Mouse (Mus musculus) embryonic facial prominence, embryonic 11.5 days (tissue): ENCODE measurements around the gene Atg4c. TPM values are rescaled to one million over a fixed set of nuclear protein-coding genes. Genes with fewer than 3 reads are reported as not detected.
A peak's percentile ranks its signal among the peaks of the same experiment; 100 is the strongest.

ENCODE experiments used
- ATAC-seq: fragments of 200-750 bp; cut with Nextera tagmentation; replicated peaks from 2 replicates; pipeline ENCODE4 v1.8.0; 2017; ENCODE audit warnings: low read depth; ENCODE audit not compliant: insufficient number of reproducible peaks, low FRiP score, low TSS enrichment
- DNase-seq: peaks from one replicate; pipeline ENCODE4 v3.0.0-alpha.2; 2015; ENCODE audit warnings: low spot score
- H3K27ac ChIP-seq: fragments of 300-500 bp; sonication (generic); replicated peaks from 2 replicates; pipeline ENCODE4 v1.5.1; 2014; ENCODE audit warnings: mild to moderate bottlenecking, low read depth, low read length, control low read depth
- H3K27me3 ChIP-seq: fragments of 300-500 bp; sonication (generic); 2 replicates; pipeline ENCODE4 v1.6.1; 2014; ENCODE audit warnings: mild to moderate bottlenecking, low read length, moderate library complexity, mixed read lengths; ENCODE audit not compliant: control insufficient read depth, insufficient read depth
- H3K36me3 ChIP-seq: fragments of 300-500 bp; sonication (generic); replicated peaks from 2 replicates; pipeline ENCODE4 v1.6.1; 2014; ENCODE audit warnings: low read depth, mild to moderate bottlenecking, low read length, moderate library complexity, mixed read lengths; ENCODE audit not compliant: control insufficient read depth, insufficient read depth
- H3K4me1 ChIP-seq: fragments of 300-500 bp; sonication (generic); 2 replicates; pipeline ENCODE4 v1.6.1; 2014; ENCODE audit warnings: low read length, mixed read lengths; ENCODE audit not compliant: control insufficient read depth, insufficient read depth
- H3K4me2 ChIP-seq: fragments of 300-500 bp; sonication (generic); 2 replicates; pipeline ENCODE4 v1.6.1; 2014; ENCODE audit warnings: low read depth, mild to moderate bottlenecking, control low read depth, low read length, moderate library complexity
- H3K4me3 ChIP-seq: fragments of 300-500 bp; sonication (generic); 2 replicates; pipeline ENCODE4 v1.5.1; 2014; ENCODE audit warnings: low read depth, low read length, control low read depth
- H3K9ac ChIP-seq: fragments of 300-500 bp; sonication (generic); replicated peaks from 2 replicates; pipeline ENCODE4 v1.6.1; 2014; ENCODE audit warnings: mild to moderate bottlenecking, control low read depth, low read length
- H3K9me3 ChIP-seq: fragments of 300-500 bp; sonication (generic); replicated peaks from 2 replicates; pipeline ENCODE4 v1.6.1; 2016; ENCODE audit warnings: mild to moderate bottlenecking, low read length, inconsistent platforms, mixed read lengths; ENCODE audit not compliant: control insufficient read depth
- whole genome bisulfite sequencing: fragments of 180-500 bp; shearing (Covaris S2); extraction: QIAGEN DNeasy Blood & Tissue Kit; methylation state at CpG from one replicate; pipeline ENCODE4 v1.1.7; 2014; 5-methylcytosine and 5-hydroxymethylcytosine counted together
- polyA plus RNA-seq: library from polyadenylated mRNA; unstranded; fragments of >200 nt; fragmentation: Nextera tagmentation; extraction: Ambion mirVana; gene quantifications from 2 replicates; pipeline ENCODE4 v1.2.1, GENCODE M21; 2014

Atg4c gene
- polyA plus RNA-seq, 1 experiment from 2014 or later = 17.7 TPM

DNA sequence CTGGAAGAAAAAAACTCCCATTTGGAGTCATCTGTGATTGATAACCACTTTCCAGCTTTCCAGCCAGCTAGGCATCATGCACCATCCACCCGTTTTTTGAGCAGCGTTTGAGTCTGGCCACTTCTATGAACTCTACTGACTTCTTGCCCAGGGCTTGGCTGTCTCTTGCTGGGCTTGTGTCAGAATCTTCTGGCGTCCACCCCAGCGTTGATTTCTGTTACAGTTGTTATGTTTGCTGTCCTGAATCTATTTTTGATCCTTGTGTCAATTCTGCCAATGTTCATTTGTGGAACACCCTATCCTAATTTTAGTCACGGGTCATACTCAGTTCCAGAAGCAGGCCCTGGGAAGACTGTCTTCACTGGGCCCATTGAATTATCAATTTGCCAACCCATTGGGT is 12.8 kb upstream of the Atg4c start:
- Histone ChIP-seq H3K27me3 (no peaks in the 10 kb centered on the region), H3K9me3 (no peaks in the 10 kb centered on the region), H3K27ac (no peak overlapping the region), H3K4me3 (no peak overlapping the region), H3K4me1 (no peaks in the 10 kb centered on the region), H3K36me3 (no peaks in the 10 kb centered on the region), H3K9ac (no peak overlapping the region), H3K4me2 (no peak overlapping the region)
- ATAC-seq = no peak
- DNase-seq = no peak
- WGBS = 84% methylated on average over 5 of the region's 5 CpGs

DNA sequence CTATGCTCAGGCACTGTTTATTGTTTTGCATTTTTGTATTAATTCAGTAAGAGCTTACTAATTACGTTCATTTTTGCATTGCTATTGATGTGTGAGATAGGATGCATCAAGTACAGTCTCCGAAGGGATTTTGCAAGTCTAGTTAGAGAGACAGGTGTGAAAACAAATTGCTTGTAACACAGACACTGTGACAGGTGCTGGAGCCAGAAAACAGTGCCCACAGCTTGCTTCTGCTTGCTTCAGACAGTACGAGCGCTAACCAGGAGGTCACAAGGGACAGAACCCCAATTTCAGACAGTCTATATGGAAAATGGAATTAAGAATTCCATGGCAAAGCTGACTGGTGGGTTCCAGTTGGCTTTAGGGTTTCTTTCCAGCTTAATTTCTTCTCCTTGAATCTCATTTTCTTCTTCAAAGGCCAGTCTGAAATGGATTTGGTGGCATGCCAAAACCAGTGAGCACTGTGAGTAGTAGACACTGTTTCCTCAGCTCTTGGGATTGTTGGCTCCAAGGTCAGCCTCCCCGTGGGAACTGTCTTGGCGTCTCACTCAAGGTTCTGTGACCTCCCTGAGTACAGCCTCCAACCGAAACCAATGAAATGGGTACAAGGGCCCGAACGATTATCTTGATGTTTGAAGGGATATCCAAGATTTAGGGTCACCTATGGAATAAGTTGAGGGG is 11.9 kb upstream of the Atg4c start:
- no peak overlapping the region for H3K4me2 ChIP-seq
- H3K36me3 ChIP-seq = no peaks in the 10 kb centered on the region
- no peak overlapping the region for H3K27ac ChIP-seq
- ATAC-seq (no peak), DNase-seq (no peak)
- no peak overlapping the region for H3K9ac ChIP-seq
- no peaks in the 10 kb centered on the region for H3K4me1 ChIP-seq
- H3K4me3 ChIP-seq = no peak overlapping the region
- no peaks in the 10 kb centered on the region for H3K27me3 ChIP-seq
- WGBS = 73% methylated on average over 9 of the region's 9 CpGs
- H3K9me3 ChIP-seq = no peaks in the 10 kb centered on the region

DNA sequence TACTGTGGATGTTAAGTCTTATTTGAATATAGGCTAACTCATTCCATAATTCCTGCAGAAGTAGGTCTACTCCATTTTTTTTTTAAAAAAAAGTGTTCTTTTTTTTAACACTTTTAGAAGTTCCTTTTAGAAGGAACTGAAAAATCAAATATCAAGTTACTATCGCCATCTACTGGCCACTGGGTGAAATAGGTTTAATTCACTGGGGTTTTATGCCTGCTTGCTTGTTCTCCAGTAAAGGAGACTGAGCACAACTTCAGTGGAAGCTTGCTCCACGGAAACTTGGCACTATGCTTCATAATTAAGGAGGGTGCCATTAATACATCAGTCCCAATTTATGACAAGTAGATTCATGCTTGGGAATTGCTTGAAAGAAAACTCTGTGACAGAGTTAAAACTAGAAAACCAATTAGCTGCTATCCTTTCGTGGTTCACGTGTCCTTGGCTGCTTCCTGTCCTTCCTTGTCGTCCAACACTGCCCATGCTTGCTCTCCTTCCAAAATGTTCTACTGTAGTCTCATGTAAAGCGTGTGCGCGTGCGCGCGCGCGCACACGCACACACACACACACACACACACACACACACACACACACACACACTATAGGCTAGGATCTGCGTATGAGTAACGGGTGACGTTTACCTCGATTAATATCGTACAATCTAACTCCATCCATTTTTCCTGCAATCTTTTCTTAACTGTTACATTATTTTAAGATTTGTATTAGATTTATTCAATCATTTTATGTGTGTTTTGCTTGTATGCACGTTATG is 10.9 kb upstream of the Atg4c start:
- H3K4me2 ChIP-seq = no peak overlapping the region
- no peak overlapping the region for H3K9ac ChIP-seq
- no peaks in the 10 kb centered on the region for H3K36me3 ChIP-seq
- H3K4me3 ChIP-seq = no peak overlapping the region
- DNase-seq = peak; percentile 84
- H3K27ac ChIP-seq = no peak overlapping the region
- 80% methylated on average over 20 of the region's 20 CpGs for WGBS
- no peaks in the 10 kb centered on the region for H3K27me3 ChIP-seq
- H3K9me3 ChIP-seq = no peaks in the 10 kb centered on the region
- no peak; the same call in 1 of the 2 replicates for ATAC-seq
- no peaks in the 10 kb centered on the region for H3K4me1 ChIP-seq

DNA sequence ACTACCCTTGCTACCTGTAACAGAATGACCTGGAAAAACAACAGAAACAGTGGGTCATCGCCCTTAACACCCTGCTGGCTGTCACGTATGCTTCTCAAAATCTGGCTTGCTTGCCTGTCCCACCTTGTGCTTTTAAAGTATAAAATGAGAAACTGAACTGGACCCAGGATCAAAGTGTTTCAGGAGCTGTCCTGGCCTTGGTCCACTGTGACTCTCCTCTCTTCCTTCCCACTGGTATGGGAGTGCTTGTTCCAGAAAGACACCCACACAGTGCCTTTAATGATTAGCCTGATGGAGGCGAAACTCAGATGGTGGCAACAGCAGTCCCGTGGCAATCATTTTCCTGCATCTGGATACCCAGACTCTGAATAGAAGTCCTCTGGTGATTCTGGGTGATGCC is 9.1 kb upstream of the Atg4c start:
- H3K9ac ChIP-seq = no peak overlapping the region
- WGBS = 80% methylated on average over 4 of the region's 4 CpGs
- no peak for DNase-seq
- no peaks in the 10 kb centered on the region for H3K4me1 ChIP-seq
- H3K9me3 ChIP-seq = no peaks in the 10 kb centered on the region
- H3K27ac ChIP-seq = no peak overlapping the region
- no peak for ATAC-seq
- H3K27me3 ChIP-seq = no peaks in the 10 kb centered on the region
- no peaks in the 10 kb centered on the region for H3K36me3 ChIP-seq
- no peak overlapping the region for H3K4me3 ChIP-seq
- H3K4me2 ChIP-seq = no peak overlapping the region

DNA sequence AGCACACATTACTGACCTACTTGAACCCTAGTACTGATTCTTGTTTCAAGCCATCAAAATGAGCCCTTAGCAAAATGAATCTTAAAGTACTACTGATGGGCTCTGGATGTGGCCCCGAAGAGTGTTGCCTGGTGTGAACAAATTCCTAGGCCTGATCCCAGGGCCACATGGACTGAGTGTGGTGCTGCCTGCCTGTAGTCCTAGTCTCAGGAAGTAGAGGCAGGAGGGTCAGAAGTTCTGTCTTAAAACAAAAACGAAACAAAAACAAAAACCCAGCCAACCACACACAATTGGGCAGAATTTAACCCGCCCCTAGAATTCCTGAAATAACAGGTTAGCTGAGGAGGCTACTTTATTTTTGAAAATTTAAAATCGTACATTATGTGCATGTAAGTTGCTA is 8.4 kb upstream of the Atg4c start:
- H3K9ac ChIP-seq = no peak overlapping the region
- no peak overlapping the region for H3K4me3 ChIP-seq
- no peak for ATAC-seq
- H3K36me3 ChIP-seq = no peaks in the 10 kb centered on the region
- 83% methylated on average over 4 of the region's 4 CpGs for WGBS
- H3K27ac ChIP-seq = no peak overlapping the region
- no peak overlapping the region for H3K4me2 ChIP-seq
- no peak for DNase-seq
- H3K9me3 ChIP-seq = no peaks in the 10 kb centered on the region
- no peaks in the 10 kb centered on the region for H3K27me3 ChIP-seq
- H3K4me1 ChIP-seq = no peaks in the 10 kb centered on the region

DNA sequence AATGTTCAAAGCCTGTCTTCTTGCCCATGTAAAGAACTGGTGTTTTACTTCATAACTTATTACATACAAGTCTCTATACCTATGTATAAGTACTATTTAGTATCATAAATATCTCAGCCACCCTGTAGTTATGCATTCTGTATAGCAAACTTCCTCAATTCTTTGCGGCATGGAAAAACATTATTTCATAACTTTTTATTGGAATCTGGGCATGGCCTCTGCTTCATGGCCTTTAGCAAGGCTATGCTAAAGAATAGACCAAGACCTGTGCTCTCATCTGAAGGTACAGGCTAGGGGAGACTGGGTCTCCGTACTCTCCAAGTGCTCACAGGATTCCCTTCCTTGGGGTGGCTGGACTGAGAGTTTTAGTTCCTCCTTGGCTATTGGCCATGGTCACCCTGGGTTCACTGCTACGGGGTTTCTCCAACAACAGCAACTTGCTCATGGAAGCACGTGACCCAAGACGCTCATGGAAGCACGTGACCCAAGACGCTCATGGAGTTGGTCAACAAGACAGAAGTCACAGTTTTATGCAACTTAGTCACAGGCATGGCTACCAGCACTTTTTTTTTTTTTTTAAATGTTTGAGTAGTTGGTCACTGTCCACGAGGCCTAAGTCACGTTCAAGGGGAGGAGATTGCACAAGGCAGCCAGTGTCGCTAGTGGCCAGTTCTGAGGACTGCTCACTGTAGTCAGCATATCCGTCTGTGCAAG is 7.2 kb upstream of the Atg4c start:
- Histone ChIP-seq H3K27me3 (no peaks in the 10 kb centered on the region), H3K9me3 (no peaks in the 10 kb centered on the region), H3K9ac (no peak overlapping the region), H3K4me3 (no peak overlapping the region), H3K36me3 (no peaks in the 10 kb centered on the region), H3K4me1 (no peaks in the 10 kb centered on the region), H3K27ac (no peak overlapping the region), H3K4me2 (no peak overlapping the region)
- ATAC-seq (no peak), DNase-seq (no peak)
- 90% methylated on average over 11 of the region's 11 CpGs for WGBS

DNA sequence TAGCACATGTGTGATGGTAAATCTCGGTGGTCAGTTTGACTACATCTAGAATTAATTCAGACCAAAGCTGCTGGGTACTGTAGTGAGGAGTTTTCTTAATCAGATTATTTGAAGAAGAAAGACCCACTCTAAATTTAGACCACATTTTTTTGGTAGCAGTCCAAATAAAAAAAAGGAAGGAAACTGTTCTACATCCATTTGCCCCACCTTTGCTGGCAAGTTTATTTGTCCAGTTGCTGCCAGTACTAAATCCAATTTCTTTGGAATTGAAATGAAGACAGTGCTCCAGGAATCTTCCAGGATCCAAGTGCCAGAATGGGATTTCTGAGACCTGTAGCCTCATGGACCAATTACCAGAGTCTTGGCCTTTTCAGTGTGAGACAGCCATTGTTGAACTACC is 1.1 kb upstream of the Atg4c start:
- H3K27me3 ChIP-seq = no peaks in the 10 kb centered on the region
- WGBS = 80% methylated on average over 1 of the region's 1 CpGs
- no peaks in the 10 kb centered on the region for H3K4me1 ChIP-seq

DNA sequence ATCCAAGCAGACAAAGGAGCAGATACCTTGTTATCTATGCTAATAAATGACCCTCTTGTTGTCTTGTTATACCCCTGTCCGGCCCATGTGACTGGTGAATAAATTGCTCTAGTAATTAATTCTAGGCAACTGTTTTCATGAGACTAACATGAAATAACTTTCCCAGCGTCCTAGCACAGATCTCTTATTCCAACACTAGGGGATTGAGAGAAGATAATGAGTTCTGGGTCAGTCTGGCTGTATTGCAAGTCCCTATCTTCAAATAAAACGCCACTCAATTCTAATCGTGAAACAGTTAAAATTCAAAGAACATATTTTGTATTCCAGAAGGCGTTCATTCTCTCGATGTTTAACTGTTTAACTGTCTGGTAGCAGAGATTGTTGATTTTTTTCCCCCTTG is 520 bp upstream of the Atg4c start:
- no peak overlapping the region for H3K9ac ChIP-seq
- H3K4me2 ChIP-seq = no peak overlapping the region
- no peak overlapping the region for H3K27ac ChIP-seq
- peak overlapping the region; percentile 64 for H3K4me3 ChIP-seq
- H3K4me1 ChIP-seq = no peaks in the 10 kb centered on the region
- H3K9me3 ChIP-seq = no peaks in the 10 kb centered on the region
- ATAC-seq = no peak
- no peaks in the 10 kb centered on the region for H3K36me3 ChIP-seq
- no peaks in the 10 kb centered on the region for H3K27me3 ChIP-seq
- 58% methylated on average over 6 of the region's 6 CpGs for WGBS
- no peak for DNase-seq

More for the DNA sequence above, 1.1 kb upstream of the Atg4c start:
- Histone ChIP-seq H3K4me2 (no peak overlapping the region), H3K4me3 (no peak overlapping the region), H3K9me3 (no peaks in the 10 kb centered on the region), H3K36me3 (no peaks in the 10 kb centered on the region), H3K27ac (no peak overlapping the region), H3K9ac (no peak overlapping the region)
- no peak for ATAC-seq
- no peak for DNase-seq
